Mouse (Mus musculus) heart, embryonic 11.5 days (tissue): Measurements from ENCODE around the gene Slc5a11. TPM values are rescaled to one million over a fixed set of nuclear protein-coding genes. Genes with fewer than 3 reads are reported as not detected.

Experiments
- ATAC-seq: fragments of 200-750 bp; cut with Nextera tagmentation; replicated peaks from 2 replicates; pipeline ENCODE4 v1.8.0; 2017; ENCODE audit warnings: moderate library complexity; ENCODE audit not compliant: insufficient number of reproducible peaks, low FRiP score, low TSS enrichment
- H3K27ac ChIP-seq: fragments of 300-500 bp; sonication (generic); 2 replicates; pipeline ENCODE4 v1.5.1; 2014; ENCODE audit warnings: mild to moderate bottlenecking, low read depth, low read length
- H3K27me3 ChIP-seq: fragments of 300-500 bp; sonication (generic); 2 replicates; pipeline ENCODE4 v1.6.1; 2014; ENCODE audit warnings: mild to moderate bottlenecking, low read length, mixed read lengths; ENCODE audit not compliant: control insufficient read depth, insufficient read depth
- H3K36me3 ChIP-seq: fragments of 300-500 bp; sonication (generic); 2 replicates; pipeline ENCODE4 v1.6.1; 2014; ENCODE audit warnings: mild to moderate bottlenecking, low read length, moderate library complexity, mixed read lengths; ENCODE audit not compliant: control insufficient read depth, insufficient read depth
- H3K4me1 ChIP-seq: fragments of 300-500 bp; sonication (generic); 2 replicates; pipeline ENCODE4 v1.6.1; 2014; ENCODE audit warnings: low read length; ENCODE audit not compliant: control insufficient read depth, insufficient read depth
- H3K4me2 ChIP-seq: fragments of 300-500 bp; sonication (generic); 2 replicates; pipeline ENCODE4 v1.6.1; 2014; ENCODE audit warnings: mild to moderate bottlenecking, moderate library complexity
- H3K4me3 ChIP-seq: fragments of 300-500 bp; sonication (generic); 2 replicates; pipeline ENCODE4 v1.5.1; 2014; ENCODE audit warnings: low read depth, low read length
- H3K9ac ChIP-seq: fragments of 300-500 bp; sonication (generic); 2 replicates; pipeline ENCODE4 v1.6.1; 2014; ENCODE audit warnings: mild to moderate bottlenecking, low read depth, low read length, moderate library complexity
- H3K9me3 ChIP-seq: fragments of 300-500 bp; sonication (generic); replicated peaks from 2 replicates; pipeline ENCODE4 v1.6.1; 2016; ENCODE audit warnings: low read length; ENCODE audit not compliant: control insufficient read depth
- WGBS: fragments of 180-500 bp; shearing (Covaris S2); extraction: QIAGEN DNeasy Blood & Tissue Kit; methylation state at CpG from one replicate; pipeline ENCODE4 v1.1.7; 2014; ENCODE audit not compliant: insufficient replicate concordance; 5-methylcytosine and 5-hydroxymethylcytosine counted together
- polyA plus RNA-seq: library from polyadenylated mRNA; unstranded; fragments of >200 nt; fragmentation: Nextera tagmentation; extraction: Ambion mirVana; gene quantifications from 2 replicates; pipeline ENCODE4 v1.2.1, GENCODE M21; 2014

Slc5a11 gene
- polyA plus RNA-seq, 1 experiment from 2014 or later, result not detected

GRCm38 (mm10) chr7:123244833-123245232 is 30.3 kb downstream of the Slc5a11 start:
- Histone ChIP-seq H3K4me3 (no peak overlapping the region), H3K9ac (no peak overlapping the region), H3K4me1 (peaks cover 18% of the 10 kb centered on the region; the same call in 1 of the 2 replicates), H3K36me3 (no peaks in the 10 kb centered on the region), H3K4me2 (no peak overlapping the region), H3K27ac (peak overlapping the region; percentile 15; the same call in 1 of the 2 replicates), H3K27me3 (no peaks in the 10 kb centered on the region), H3K9me3 (no peaks in the 10 kb centered on the region)
- WGBS, result 30% methylated on average over 1 of the region's 1 CpGs
- ATAC-seq, result no peak

- ATAC-seq, result no peak
- Histone ChIP-seq H3K4me3 (no peak overlapping the region), H3K27me3 (no peaks in the 10 kb centered on the region), H3K4me2 (no peak overlapping the region), H3K9ac (no peak overlapping the region), H3K27ac (no peak overlapping the region), H3K4me1 (peaks cover 15% of the 10 kb centered on the region; the same call in 1 of the 2 replicates), H3K36me3 (no peaks in the 10 kb centered on the region), H3K9me3 (no peaks in the 10 kb centered on the region)
- 40% methylated on average over 4 of the region's 4 CpGs for WGBS
Observed at GRCm38 (mm10) chr7:123246504-123247084, 32.0 kb downstream of the Slc5a11 start.

DNA sequence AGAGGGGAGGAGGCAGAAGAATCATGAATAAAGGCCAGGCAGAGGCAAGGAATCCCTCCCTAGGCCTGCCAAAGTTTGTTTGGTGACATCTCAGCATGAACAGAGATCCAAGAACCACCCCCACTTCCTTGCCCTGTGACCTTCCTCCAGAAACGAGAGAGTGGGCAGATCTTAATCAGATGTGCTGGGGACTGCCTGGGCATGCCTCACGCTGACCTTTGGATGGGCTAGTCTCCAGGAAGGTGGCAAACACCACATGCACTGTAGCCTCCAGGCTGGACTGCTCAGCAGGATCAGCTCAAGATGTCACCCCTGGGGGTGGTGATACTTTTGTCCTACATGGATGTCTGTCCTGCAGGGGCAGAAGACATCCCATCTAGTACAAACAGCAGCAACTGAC is 33.6 kb downstream of the Slc5a11 start:
- Histone ChIP-seq H3K9ac (no peak overlapping the region), H3K4me1 (peaks cover 11% of the 10 kb centered on the region; the same call in 1 of the 2 replicates), H3K9me3 (no peaks in the 10 kb centered on the region), H3K4me3 (no peak overlapping the region), H3K27ac (no peak overlapping the region), H3K36me3 (no peaks in the 10 kb centered on the region), H3K27me3 (no peaks in the 10 kb centered on the region), H3K4me2 (no peak overlapping the region)
- WGBS, result 33% methylated on average over 2 of the region's 2 CpGs
- no peak for ATAC-seq

DNA sequence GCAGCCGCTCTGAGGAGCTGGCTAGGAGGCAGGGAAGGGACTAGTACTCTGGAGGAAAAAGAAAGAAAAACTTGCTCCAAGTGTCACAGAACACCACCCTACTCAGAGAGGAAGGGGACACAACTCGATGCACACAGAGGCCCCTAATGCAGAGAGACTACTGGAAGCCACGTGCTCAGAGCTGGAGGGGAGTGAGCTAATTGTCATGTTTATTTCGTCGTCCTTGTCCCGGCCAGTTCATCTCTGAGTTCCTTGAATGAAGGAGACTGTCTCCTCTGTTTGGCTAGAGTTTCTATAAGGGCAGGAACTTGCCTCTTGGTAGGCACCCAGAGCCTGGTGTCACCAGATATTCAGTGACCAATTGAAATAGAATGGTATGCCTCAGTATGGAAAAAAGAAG is 36.8 kb downstream of the Slc5a11 start:
- Histone ChIP-seq H3K4me1 (no peaks in the 10 kb centered on the region), H3K27me3 (no peaks in the 10 kb centered on the region), H3K4me2 (no peak overlapping the region), H3K27ac (no peak overlapping the region), H3K4me3 (no peak overlapping the region), H3K36me3 (no peaks in the 10 kb centered on the region), H3K9ac (no peak overlapping the region), H3K9me3 (no peaks in the 10 kb centered on the region)
- ATAC-seq, result no peak
- WGBS, result 62% methylated on average over 6 of the region's 6 CpGs

- H3K27me3 ChIP-seq, result no peaks in the 10 kb centered on the region
- WGBS, result 85% methylated on average over 7 of the region's 7 CpGs
- no peaks in the 10 kb centered on the region for H3K9me3 ChIP-seq
- no peak overlapping the region for H3K9ac ChIP-seq
- ATAC-seq, result no peak
- H3K27ac ChIP-seq, result no peak overlapping the region
- no peak overlapping the region for H3K4me3 ChIP-seq
- no peaks in the 10 kb centered on the region for H3K36me3 ChIP-seq
- H3K4me2 ChIP-seq, result no peak overlapping the region
- 0 out of 2 replicates have a peak, but pooled peaks cover 3% of the 10 kb centered on the region for H3K4me1 ChIP-seq
Observed at GRCm38 (mm10) chr7:123253396-123253795, 38.8 kb downstream of the Slc5a11 start.

DNA sequence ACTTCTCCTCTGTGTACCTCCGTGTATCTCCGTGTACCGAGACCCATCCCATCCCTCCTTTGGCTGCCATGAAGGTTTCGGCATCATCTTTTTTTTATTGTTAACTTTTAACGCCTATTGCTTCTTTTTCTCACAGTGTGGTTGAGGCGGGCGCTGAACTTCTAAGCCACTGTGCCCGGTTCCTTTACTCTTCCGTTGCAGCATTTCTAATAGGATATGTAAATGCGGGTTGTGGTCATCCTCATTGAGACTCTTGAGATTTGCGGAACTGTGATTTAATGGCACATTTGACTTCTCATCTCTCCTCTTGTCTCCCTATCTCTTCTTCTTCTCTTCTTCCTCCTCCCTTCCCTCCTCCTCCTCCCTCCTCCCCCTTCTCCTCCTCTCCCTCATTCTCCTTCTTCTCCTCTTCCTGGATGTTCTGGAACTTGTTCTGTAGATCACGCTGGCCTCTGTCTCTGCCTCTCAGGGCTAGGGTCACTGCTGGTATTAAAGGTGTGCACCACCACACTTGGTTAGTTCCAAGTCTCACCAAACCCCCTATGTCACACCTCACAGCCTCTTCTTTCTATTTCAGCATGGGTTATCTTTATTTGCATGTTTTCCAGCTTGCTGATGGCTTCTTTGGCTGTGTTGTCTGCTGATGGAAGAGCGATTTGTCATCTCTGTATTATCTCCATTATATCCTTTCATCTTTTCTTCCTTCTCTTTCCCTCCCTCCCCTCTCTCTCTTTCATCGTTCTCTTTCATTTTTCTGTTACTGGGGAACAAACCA is 39.8 kb downstream of the Slc5a11 start:
- Histone ChIP-seq H3K9me3 (no peaks in the 10 kb centered on the region), H3K9ac (no peak overlapping the region), H3K27ac (no peak overlapping the region), H3K27me3 (no peaks in the 10 kb centered on the region), H3K4me3 (no peak overlapping the region), H3K36me3 (no peaks in the 10 kb centered on the region), H3K4me1 (0 out of 2 replicates have a peak, but pooled peaks cover 6% of the 10 kb centered on the region), H3K4me2 (no peak overlapping the region)
- no peak for ATAC-seq
- 88% methylated on average over 14 of the region's 14 CpGs for WGBS

DNA sequence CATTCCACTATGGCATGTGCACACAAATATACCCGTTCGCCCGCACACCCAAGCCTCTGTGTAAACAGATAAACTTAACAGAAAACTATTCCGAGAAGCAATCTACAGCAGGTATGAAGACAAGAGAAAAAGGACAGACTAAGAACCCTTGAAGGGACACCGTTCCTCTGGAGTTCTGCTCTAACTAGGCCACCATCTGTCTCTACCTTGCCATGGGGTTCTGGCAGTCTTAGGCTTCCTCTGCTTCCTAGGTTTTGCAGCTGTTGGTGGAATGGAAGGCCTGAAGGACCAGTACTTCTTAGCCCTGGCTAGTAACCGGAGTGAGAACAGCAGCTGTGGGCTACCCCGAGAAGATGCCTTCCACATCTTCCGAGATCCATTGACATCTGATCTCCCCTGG is 43.5 kb downstream of the Slc5a11 start:
- H3K4me1 ChIP-seq, result 0 out of 2 replicates have a peak, but pooled peaks cover 6% of the 10 kb centered on the region
- ATAC-seq, result no peak
- H3K9me3 ChIP-seq, result no peaks in the 10 kb centered on the region
- H3K27ac ChIP-seq, result no peak overlapping the region
- no peak overlapping the region for H3K4me3 ChIP-seq
- no peak overlapping the region for H3K4me2 ChIP-seq
- no peaks in the 10 kb centered on the region for H3K27me3 ChIP-seq
- H3K9ac ChIP-seq, result no peak overlapping the region
- 62% methylated on average over 8 of the region's 8 CpGs for WGBS
- H3K36me3 ChIP-seq, result no peaks in the 10 kb centered on the region

DNA sequence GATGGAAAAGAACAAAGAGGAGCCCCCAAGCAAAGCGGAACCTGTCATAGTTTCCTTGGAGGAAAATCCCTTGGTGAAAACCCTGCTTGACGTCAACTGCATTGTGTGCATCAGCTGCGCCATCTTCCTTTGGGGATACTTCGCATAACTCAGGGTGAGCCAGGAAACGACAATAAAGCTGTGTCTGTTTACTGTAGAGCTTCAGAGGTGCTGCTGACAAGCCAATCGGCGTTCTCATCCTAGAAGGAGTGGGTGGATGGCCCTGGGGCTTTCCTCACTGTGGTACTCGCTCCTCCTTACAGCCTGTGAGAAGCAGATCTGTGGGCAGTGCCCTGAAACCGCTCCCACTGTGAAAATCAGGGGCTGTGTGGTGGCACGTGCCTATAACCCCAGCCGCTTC is 58.5 kb downstream of the Slc5a11 start:
- 53% methylated on average over 11 of the region's 11 CpGs for WGBS
- no peak for ATAC-seq

More for the DNA sequence above, 58.5 kb downstream of the Slc5a11 start:
- no peak overlapping the region for H3K27ac ChIP-seq
- H3K4me3 ChIP-seq, result no peak overlapping the region
- no peak overlapping the region for H3K9ac ChIP-seq
- H3K9me3 ChIP-seq, result no peaks in the 10 kb centered on the region
- H3K4me1 ChIP-seq, result 0 out of 2 replicates have a peak, but pooled peaks cover 3% of the 10 kb centered on the region
- no peak overlapping the region for H3K4me2 ChIP-seq
- no peaks in the 10 kb centered on the region for H3K36me3 ChIP-seq
- H3K27me3 ChIP-seq, result no peaks in the 10 kb centered on the region
